In the genomic region with DNA sequence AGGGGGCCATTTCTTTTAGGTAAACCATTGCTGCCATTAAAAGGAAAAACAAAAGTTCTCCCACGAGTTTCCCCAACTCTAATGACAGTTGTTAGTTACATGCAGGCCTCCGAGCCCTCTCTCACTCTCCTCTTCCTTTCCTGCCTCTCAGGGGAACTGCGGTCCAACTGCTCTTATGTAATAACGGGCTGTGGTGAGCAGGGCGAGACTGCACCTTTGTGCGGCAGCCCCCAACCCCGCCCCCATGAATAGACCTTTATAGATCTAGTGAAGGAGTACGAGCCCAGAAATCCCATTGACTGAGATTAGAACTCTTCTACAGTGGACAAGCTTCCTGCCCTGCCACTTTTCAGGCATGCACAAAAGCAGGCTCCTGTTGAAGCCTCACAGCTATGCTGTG, we compare ENCODE assay signal across 17 mouse cellular contexts.
DNase-seq lines count a peak whose midpoint lies in the region; ATAC-seq and TF ChIP-seq lines count a peak whose summit lies in the region.
"Had no signal": no experiment of that assay in that cellular context is flagged by ENCODE, and none has a peak within 500 bp of the region (broad histone marks: within the 10 kb centered on the region; RNA-seq: fewer than 3 reads in every experiment).

No protein-coding gene starts in this region.

- H3K4me1 ChIP-seq in heart, embryonic 10.5 days = peaks cover 30% of the 10 kb centered on the region
- peaks cover 6% of the 10 kb centered on the region for H3K4me1 ChIP-seq in thymus, adult 2 months (replicated peaks; ENCODE audit: control insufficient read depth, insufficient read depth, low read length)
- H3K4me1 ChIP-seq: limb, embryonic 15.5 days; neural tube, embryonic 13.5 days; stomach, embryonic 15.5 days had no signal

- no peak for TF ChIP-seq POLR2A in thymus, adult 2 months (IDR thresholded peaks at IDR 0.05; ENCODE audit: control insufficient read depth, extremely low read depth, insufficient read depth, low read length, poor library complexity)

- DNase-seq in heart, embryonic 10.5 days (ENCODE audit: low spot score) = no peak
- DNase-seq in heart, postnatal 25 days (ENCODE audit: low spot score) = no peak
- peak; percentile 6 for DNase-seq in CD4-positive helper T cell, adult 2 months (ENCODE audit: low read depth, low spot score)
- DNase-seq in thymus, adult 2 months = peak; percentile 36
- no peak for DNase-seq in gastrocnemius, adult 18-20 months (ENCODE audit: low spot score)
- no peak for DNase-seq in right cerebral cortex, adult 2 months (ENCODE audit: low spot score in 2 of 2)
- DNase-seq in layer of hippocampus, adult 11-12 months (ENCODE audit: low spot score) = no peak
- DNase-seq: kidney, adult 18-20 months; lung, postnatal 36 days had no signal

- H3K9me3 ChIP-seq in heart, embryonic 10.5 days = no peaks in the 10 kb centered on the region
- H3K9me3 ChIP-seq: limb, embryonic 15.5 days; neural tube, embryonic 13.5 days; stomach, embryonic 15.5 days had no signal

- peak overlapping the region; percentile 57 for H3K27ac ChIP-seq in heart, embryonic 10.5 days
- 0 out of 2 replicates have a peak overlapping the region, but pooled peaks have one; percentile 0 for H3K27ac ChIP-seq in thymus, adult 2 months (ENCODE audit: control insufficient read depth, insufficient read depth, low read length)
- H3K27ac ChIP-seq: hindbrain, embryonic 14.5 days; layer of hippocampus, adult 2 months; limb, embryonic 15.5 days; neural tube, embryonic 13.5 days; stomach, embryonic 15.5 days had no signal

- TF ChIP-seq CTCF in thymus, adult 2 months (IDR thresholded peaks at IDR 0.05; ENCODE audit: borderline replicate concordance, control insufficient read depth, extremely low read depth, insufficient read depth, low read length, poor library complexity) = no peak

- 61% methylated on average over 8 of the region's 8 CpGs for WGBS in heart, embryonic 10.5 days
- under 1% methylated on average over 8 of the region's 8 CpGs for WGBS in thymus, adult 2 months

- ATAC-seq in hematopoietic stem cell, adult 5-6 weeks (replicated peaks in 1 of 2; ENCODE audit: insufficient read depth in 1 of 2, low FRiP score in 2 of 2, low TSS enrichment in 1 of 2, low read depth in 1 of 2, poor library complexity in 2 of 2, severe bottlenecking in 2 of 2) = peak; percentile 95 to 96
- ATAC-seq: forebrain, embryonic 14.5 days; midbrain, embryonic 16.5 days had no signal

- no peaks in the 10 kb centered on the region for H3K27me3 ChIP-seq in heart, embryonic 10.5 days (ENCODE audit: insufficient read depth, poor library complexity, severe bottlenecking)
- no peaks in the 10 kb centered on the region for H3K27me3 ChIP-seq in thymus, adult 2 months (ENCODE audit: control insufficient read depth, insufficient read depth, low read length)
- H3K27me3 ChIP-seq: limb, embryonic 15.5 days; neural tube, embryonic 13.5 days; stomach, embryonic 15.5 days had no signal

- no peak overlapping the region for H3K4me3 ChIP-seq in heart, embryonic 10.5 days
- H3K4me3 ChIP-seq in thymus, adult 2 months (ENCODE audit: control insufficient read depth, insufficient read depth, low read length) = no peak overlapping the region
- H3K4me3 ChIP-seq: layer of hippocampus, adult 2 months; limb, embryonic 15.5 days; neural tube, embryonic 13.5 days; stomach, embryonic 15.5 days had no signal

- intact Hi-C loops in heart, postnatal 25 days (cut with DNase I) = loop anchor here (5.0 to 10.0 kb wide), 2 partner anchors 81 to 168 kb away; a partner anchor contains a TSS

- H3K36me3 ChIP-seq in heart, embryonic 10.5 days = no peaks in the 10 kb centered on the region
- no peaks in the 10 kb centered on the region for H3K36me3 ChIP-seq in thymus, adult 2 months (ENCODE audit: control insufficient read depth, insufficient read depth, low read length)
- H3K36me3 ChIP-seq: limb, embryonic 15.5 days; neural tube, embryonic 13.5 days; stomach, embryonic 15.5 days had no signal

Comparison
In these comparisons a context has a peak if more than half of its experiments do, and no peak if none do; other contexts are left out.
1. DNase-seq: peak in CD4-positive helper T cell, adult 2 months (single experiment) and thymus, adult 2 months (single experiment); none in heart, embryonic 10.5 days (single experiment), heart, postnatal 25 days (single experiment), gastrocnemius, adult 18-20 months (single experiment), right cerebral cortex, adult 2 months (0 of 2) and layer of hippocampus, adult 11-12 months (single experiment).